Mouse (Mus musculus) spleen, postnatal 4 days (tissue): Measurements from ENCODE around the gene Cmip.

Experiments
- DNase-seq, 2 experiments: peaks; one replicate each; pipeline ENCODE4 v3.0.0; 2022; ENCODE audit warnings: low spot score in 2 of 2

Cmip gene

GRCm38 (mm10) chr8:117462701-117463284 lies 205.9 kb downstream of the Cmip start:
- DNase-seq, result no peak

GRCm38 (mm10) chr8:117464525-117464924 lies 207.7 kb downstream of the Cmip start:
- DNase-seq, result no peak

- peak; percentile 56 to 74 for DNase-seq
Measured at GRCm38 (mm10) chr8:117465250-117465649, 208.4 kb downstream of the Cmip start.

GRCm38 (mm10) chr8:117467466-117467865 lies 210.6 kb downstream of the Cmip start:
- DNase-seq, result no peak

GRCm38 (mm10) chr8:117469431-117470341 lies 212.8 kb downstream of the Cmip start:
- DNase-seq, result no peak

GRCm38 (mm10) chr8:117470342-117470781 lies 213.5 kb downstream of the Cmip start:
- peak in 1 of 2 experiments; percentile 35 for DNase-seq

- peak; percentile 78 to 93 for DNase-seq
Measured at GRCm38 (mm10) chr8:117471174-117471573, 214.3 kb downstream of the Cmip start.

GRCm38 (mm10) chr8:117471655-117472054 lies 214.8 kb downstream of the Cmip start:
- no peak for DNase-seq

- DNase-seq, result no peak
Measured at GRCm38 (mm10) chr8:117472332-117472731, 215.5 kb downstream of the Cmip start.

- peak; percentile 93 to 99 for DNase-seq
Measured at GRCm38 (mm10) chr8:117474944-117475343, 218.1 kb downstream of the Cmip start.

GRCm38 (mm10) chr8:117475819-117476218 lies 219.0 kb downstream of the Cmip start:
- DNase-seq, result peak; percentile 77 to 84

- DNase-seq, result no peak
Measured at GRCm38 (mm10) chr8:117478082-117478481, 221.2 kb downstream of the Cmip start.

- DNase-seq, result no peak
Measured at GRCm38 (mm10) chr8:117479996-117480395, 223.1 kb downstream of the Cmip start.

- DNase-seq, result peak in 1 of 2 experiments; percentile 35
Measured at GRCm38 (mm10) chr8:117480516-117480915, 223.7 kb downstream of the Cmip start.

GRCm38 (mm10) chr8:117481830-117482229 lies 225.0 kb downstream of the Cmip start:
- peak; percentile 65 to 80 for DNase-seq

GRCm38 (mm10) chr8:117484731-117485130 lies 227.9 kb downstream of the Cmip start:
- DNase-seq, result no peak

GRCm38 (mm10) chr8:117485316-117485715 lies 228.5 kb downstream of the Cmip start:
- DNase-seq, result no peak

GRCm38 (mm10) chr8:117488246-117489005 lies 231.6 kb downstream of the Cmip start:
- DNase-seq, result no peak

GRCm38 (mm10) chr8:117493543-117493942 lies 236.7 kb downstream of the Cmip start:
- no peak for DNase-seq

GRCm38 (mm10) chr8:117494874-117495273 lies 238.0 kb downstream of the Cmip start:
- no peak for DNase-seq

- peak; percentile 61 to 84 for DNase-seq
Measured at GRCm38 (mm10) chr8:117498179-117498914, 241.5 kb downstream of the Cmip start, which contains the start of gene Plcg2. TSS of gene Plcg2 (plus strand) at chr8:117498291.
